Mouse (Mus musculus) embryonic facial prominence, embryonic 11.5 days (tissue): ENCODE data around the gene Rnf44. TPM values are rescaled to one million over a fixed set of nuclear protein-coding genes. Genes with fewer than 3 reads are reported as not detected.

Source experiments
- ATAC-seq: fragments of 200-750 bp; cut with Nextera tagmentation; replicated peaks from 2 replicates; pipeline ENCODE4 v1.8.0; 2017; ENCODE audit warnings: low read depth; ENCODE audit not compliant: insufficient number of reproducible peaks, low FRiP score, low TSS enrichment
- DNase-seq: peaks from one replicate; pipeline ENCODE4 v3.0.0-alpha.2; 2015; ENCODE audit warnings: low spot score
- H3K27ac ChIP-seq: fragments of 300-500 bp; sonication (generic); replicated peaks from 2 replicates; pipeline ENCODE4 v1.5.1; 2014; ENCODE audit warnings: mild to moderate bottlenecking, low read depth, low read length, control low read depth
- H3K27me3 ChIP-seq: fragments of 300-500 bp; sonication (generic); 2 replicates; pipeline ENCODE4 v1.6.1; 2014; ENCODE audit warnings: mild to moderate bottlenecking, low read length, moderate library complexity, mixed read lengths; ENCODE audit not compliant: control insufficient read depth, insufficient read depth
- H3K36me3 ChIP-seq: fragments of 300-500 bp; sonication (generic); replicated peaks from 2 replicates; pipeline ENCODE4 v1.6.1; 2014; ENCODE audit warnings: low read depth, mild to moderate bottlenecking, low read length, moderate library complexity, mixed read lengths; ENCODE audit not compliant: control insufficient read depth, insufficient read depth
- H3K4me1 ChIP-seq: fragments of 300-500 bp; sonication (generic); 2 replicates; pipeline ENCODE4 v1.6.1; 2014; ENCODE audit warnings: low read length, mixed read lengths; ENCODE audit not compliant: control insufficient read depth, insufficient read depth
- H3K4me2 ChIP-seq: fragments of 300-500 bp; sonication (generic); 2 replicates; pipeline ENCODE4 v1.6.1; 2014; ENCODE audit warnings: low read depth, mild to moderate bottlenecking, control low read depth, low read length, moderate library complexity
- H3K4me3 ChIP-seq: fragments of 300-500 bp; sonication (generic); 2 replicates; pipeline ENCODE4 v1.5.1; 2014; ENCODE audit warnings: low read depth, low read length, control low read depth
- H3K9ac ChIP-seq: fragments of 300-500 bp; sonication (generic); replicated peaks from 2 replicates; pipeline ENCODE4 v1.6.1; 2014; ENCODE audit warnings: mild to moderate bottlenecking, control low read depth, low read length
- H3K9me3 ChIP-seq: fragments of 300-500 bp; sonication (generic); replicated peaks from 2 replicates; pipeline ENCODE4 v1.6.1; 2016; ENCODE audit warnings: mild to moderate bottlenecking, low read length, inconsistent platforms, mixed read lengths; ENCODE audit not compliant: control insufficient read depth
- WGBS: fragments of 180-500 bp; shearing (Covaris S2); extraction: QIAGEN DNeasy Blood & Tissue Kit; methylation state at CpG from one replicate; pipeline ENCODE4 v1.1.7; 2014; 5-methylcytosine and 5-hydroxymethylcytosine counted together
- polyA plus RNA-seq: library from polyadenylated mRNA; unstranded; fragments of >200 nt; fragmentation: Nextera tagmentation; extraction: Ambion mirVana; gene quantifications from 2 replicates; pipeline ENCODE4 v1.2.1, GENCODE M21; 2014

The Rnf44 gene
- polyA plus RNA-seq, 1 experiment from 2014 or later, result 65.0 TPM

DNA sequence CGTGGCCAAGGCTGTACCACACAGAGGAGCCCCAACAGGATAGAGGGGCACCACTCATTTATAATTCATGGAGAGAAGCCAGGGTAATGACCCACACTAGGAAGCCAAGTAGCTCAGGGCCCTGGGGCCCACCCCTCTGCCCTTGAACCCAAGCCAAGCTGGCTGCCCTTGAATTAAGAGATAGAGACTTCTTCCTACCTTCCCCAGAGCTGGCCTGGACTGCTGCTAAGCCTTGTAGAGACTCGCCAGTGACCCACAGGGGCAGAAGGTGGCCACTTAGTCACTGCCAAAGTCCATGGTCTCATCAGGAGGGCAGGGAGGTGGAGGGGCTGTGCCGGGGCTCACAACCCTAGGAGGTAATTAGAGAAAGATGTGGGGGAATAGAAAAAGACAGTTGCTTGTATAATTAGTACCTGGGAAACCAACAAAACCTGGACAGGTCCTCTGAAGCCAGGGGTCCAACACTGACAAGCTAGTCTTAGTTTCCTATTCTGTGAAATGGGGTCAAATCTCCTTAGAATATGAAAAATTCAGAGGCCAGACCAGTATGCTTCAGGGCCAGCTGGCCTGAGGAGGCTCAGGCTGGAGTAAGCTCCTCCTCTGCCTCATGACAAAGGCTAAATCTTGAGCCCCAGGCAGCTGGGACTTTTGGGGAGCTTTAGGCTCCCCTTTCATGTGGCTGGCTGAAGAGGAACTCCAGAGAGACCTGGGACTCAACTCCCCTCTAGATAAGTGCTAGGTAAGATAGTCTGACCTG is 9.4 kb downstream of the Rnf44 start:
- Histone ChIP-seq H3K4me2 (no peak overlapping the region), H3K4me3 (no peak overlapping the region), H3K9ac (no peak overlapping the region), H3K4me1 (no peaks in the 10 kb centered on the region; the same call in none of the 2 replicates), H3K36me3 (peaks cover 25% of the 10 kb centered on the region), H3K9me3 (no peaks in the 10 kb centered on the region), H3K27ac (no peak overlapping the region), H3K27me3 (no peaks in the 10 kb centered on the region)
- 65% methylated on average over 3 of the region's 3 CpGs for WGBS
- DNase-seq (no peak), ATAC-seq (no peak)

DNA sequence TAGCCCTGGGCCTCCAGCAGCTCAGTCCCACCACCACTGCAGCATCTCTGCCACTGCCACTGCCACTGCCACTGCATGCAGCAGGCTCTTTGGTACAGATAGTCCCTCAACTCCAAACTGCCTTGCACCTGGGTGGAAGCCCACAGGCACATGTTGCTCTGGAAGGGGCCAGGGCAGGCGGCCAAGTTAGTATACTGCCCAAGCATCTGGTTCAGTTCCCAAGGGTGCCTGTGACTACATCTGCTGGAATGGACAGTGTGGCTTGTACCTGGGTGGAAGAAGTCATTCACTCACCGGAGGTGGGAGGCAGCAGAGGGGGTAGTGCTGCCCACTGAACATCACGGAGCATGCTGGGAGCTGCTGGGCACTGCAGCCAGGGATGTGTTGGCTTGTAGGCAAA is 10.4 kb downstream of the Rnf44 start:
- no peak for DNase-seq
- no peak overlapping the region for H3K9ac ChIP-seq
- no peaks in the 10 kb centered on the region; the same call in none of the 2 replicates for H3K4me1 ChIP-seq
- 93% methylated on average over 3 of the region's 3 CpGs for WGBS
- no peak for ATAC-seq
- no peak overlapping the region for H3K4me2 ChIP-seq
- no peaks in the 10 kb centered on the region for H3K27me3 ChIP-seq
- peaks cover 25% of the 10 kb centered on the region for H3K36me3 ChIP-seq
- H3K9me3 ChIP-seq, result no peaks in the 10 kb centered on the region
- no peak overlapping the region for H3K27ac ChIP-seq
- H3K4me3 ChIP-seq, result no peak overlapping the region

GRCm38 (mm10) chr13:54681291-54681690 is 12.4 kb downstream of the Rnf44 start:
- Histone ChIP-seq H3K4me3 (no peak overlapping the region), H3K9ac (no peak overlapping the region), H3K27me3 (no peaks in the 10 kb centered on the region), H3K27ac (no peak overlapping the region), H3K4me1 (no peaks in the 10 kb centered on the region; the same call in 1 of the 2 replicates), H3K9me3 (no peaks in the 10 kb centered on the region), H3K4me2 (no peak overlapping the region), H3K36me3 (peaks cover 25% of the 10 kb centered on the region)
- ATAC-seq (no peak), DNase-seq (no peak)
- 86% methylated on average over 8 of the region's 8 CpGs for WGBS

DNA sequence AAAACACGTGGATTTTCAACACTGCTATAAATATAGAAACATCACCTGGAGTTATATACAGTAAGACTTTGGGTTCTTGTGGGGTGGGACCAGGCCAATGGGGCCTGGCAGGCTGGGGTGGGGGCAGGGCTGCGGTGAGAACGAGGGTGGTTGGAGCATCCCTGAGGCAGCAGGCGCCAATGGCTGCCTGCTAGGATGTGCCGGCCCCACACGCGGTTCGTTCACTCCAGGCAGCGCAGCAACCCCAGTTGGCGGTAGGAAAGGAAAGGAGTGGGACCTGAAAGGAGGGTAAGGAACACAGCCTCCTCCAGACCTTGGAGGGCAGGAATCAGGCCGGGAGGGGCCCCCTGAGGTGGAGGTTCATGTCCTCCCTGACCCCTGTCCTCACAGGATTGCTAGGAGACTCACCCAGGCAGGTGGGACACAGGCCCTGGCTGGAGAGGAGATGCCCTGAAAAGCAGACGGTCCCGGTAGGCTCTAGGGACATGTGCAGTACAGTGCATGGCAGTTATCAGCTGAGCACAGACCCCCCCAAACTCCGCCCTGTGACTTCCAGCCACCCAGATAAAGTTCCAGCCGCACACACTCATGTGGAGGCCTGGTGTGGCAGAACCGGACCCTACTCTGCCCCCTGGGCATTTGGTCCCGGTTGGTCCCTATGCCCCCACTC is 13.4 kb downstream of the Rnf44 start:
- Histone ChIP-seq H3K4me2 (no peak overlapping the region), H3K36me3 (peaks cover 25% of the 10 kb centered on the region), H3K4me1 (no peaks in the 10 kb centered on the region; the same call in 1 of the 2 replicates), H3K27ac (no peak overlapping the region), H3K9me3 (no peaks in the 10 kb centered on the region), H3K9ac (no peak overlapping the region), H3K4me3 (no peak overlapping the region), H3K27me3 (no peaks in the 10 kb centered on the region)
- DNase-seq (no peak), ATAC-seq (no peak)
- WGBS, result 74% methylated on average over 17 of the region's 17 CpGs

DNA sequence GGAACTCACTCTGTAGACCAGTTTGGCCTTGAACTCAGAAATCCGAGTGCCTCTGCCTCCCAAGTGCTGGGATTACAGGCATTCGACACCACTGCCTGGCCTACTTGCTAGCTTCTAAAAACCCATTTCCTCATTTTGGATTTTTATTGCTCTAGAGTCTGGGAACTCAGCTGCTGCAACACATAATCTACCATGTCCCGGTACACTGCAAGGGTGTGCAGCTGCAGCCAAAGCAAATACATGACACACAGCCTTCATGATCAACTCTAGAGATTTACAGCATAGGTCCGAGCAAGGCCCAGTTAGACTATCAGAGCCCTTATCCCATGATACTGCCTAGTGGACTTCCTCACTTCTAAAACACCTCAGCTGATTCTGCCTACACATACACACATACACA is 15.4 kb downstream of the Rnf44 start:
- no peak overlapping the region for H3K4me3 ChIP-seq
- no peak overlapping the region for H3K27ac ChIP-seq
- no peaks in the 10 kb centered on the region for H3K27me3 ChIP-seq
- WGBS, result 81% methylated on average over 4 of the region's 4 CpGs
- ATAC-seq (no peak), DNase-seq (no peak)
- H3K4me2 ChIP-seq, result no peak overlapping the region
- H3K4me1 ChIP-seq, result no peaks in the 10 kb centered on the region; the same call in 1 of the 2 replicates
- H3K9me3 ChIP-seq, result no peaks in the 10 kb centered on the region
- H3K9ac ChIP-seq, result no peak overlapping the region
- H3K36me3 ChIP-seq, result peaks cover 22% of the 10 kb centered on the region

GRCm38 (mm10) chr13:54675895-54676590 is 17.7 kb downstream of the Rnf44 start:
- ATAC-seq (no peak), DNase-seq (peak; percentile 66)
- no peak overlapping the region for H3K4me2 ChIP-seq
- no peaks in the 10 kb centered on the region; the same call in 1 of the 2 replicates for H3K4me1 ChIP-seq
- WGBS, result 60% methylated on average over 11 of the region's 11 CpGs
- no peak overlapping the region for H3K9ac ChIP-seq
- no peak overlapping the region for H3K4me3 ChIP-seq
- no peak overlapping the region for H3K27ac ChIP-seq
- H3K27me3 ChIP-seq, result no peaks in the 10 kb centered on the region
- H3K9me3 ChIP-seq, result no peaks in the 10 kb centered on the region
- H3K36me3 ChIP-seq, result peaks cover 7% of the 10 kb centered on the region

DNA sequence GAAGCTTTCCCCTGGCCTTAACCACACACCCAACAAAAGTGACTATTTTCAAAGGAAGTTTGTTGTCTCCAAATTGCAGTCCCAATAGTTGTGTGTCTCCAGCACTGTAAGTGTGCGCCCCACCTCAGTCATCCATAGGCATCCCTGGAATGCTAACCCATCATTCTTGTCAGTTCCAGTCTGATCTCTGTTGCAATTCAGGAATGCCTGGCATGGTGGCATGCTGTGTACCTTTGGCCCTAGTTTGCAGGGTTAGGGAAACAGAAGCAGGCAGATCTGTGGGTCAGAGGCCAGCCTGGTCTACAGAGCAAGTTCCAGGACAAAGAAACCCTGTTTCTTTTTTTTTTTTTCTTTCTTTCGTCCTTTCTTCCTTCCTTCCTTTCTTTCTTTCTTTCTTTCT is 23.2 kb downstream of the Rnf44 start:
- no peak for DNase-seq
- no peak overlapping the region for H3K9ac ChIP-seq
- H3K36me3 ChIP-seq, result no peaks in the 10 kb centered on the region
- no peak overlapping the region for H3K4me3 ChIP-seq
- H3K4me2 ChIP-seq, result no peak overlapping the region
- H3K27ac ChIP-seq, result no peak overlapping the region
- ATAC-seq, result no peak
- H3K27me3 ChIP-seq, result no peaks in the 10 kb centered on the region
- WGBS, result 66% methylated on average over 2 of the region's 2 CpGs
- no peaks in the 10 kb centered on the region for H3K9me3 ChIP-seq
- no peaks in the 10 kb centered on the region for H3K4me1 ChIP-seq

DNA sequence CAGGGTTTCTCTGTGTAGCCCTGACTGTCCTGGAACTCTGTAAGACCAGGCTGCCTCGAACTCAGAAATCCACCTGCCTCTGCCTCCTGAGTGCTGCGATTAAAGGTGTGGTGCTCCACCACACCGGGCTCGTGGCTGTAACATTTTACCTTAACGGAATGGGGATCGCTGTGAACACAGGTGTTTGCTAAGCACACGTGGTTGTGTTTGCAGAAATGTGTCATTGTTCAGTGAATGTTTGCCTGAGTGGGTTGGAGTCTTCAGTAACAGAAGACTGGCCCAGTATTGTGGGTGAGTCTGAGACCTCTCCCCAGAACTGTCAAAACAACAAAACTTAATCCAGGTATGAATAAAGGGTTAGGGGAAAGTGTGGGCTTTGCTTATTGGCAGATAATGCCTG is 28.6 kb downstream of the Rnf44 start:
- peaks cover 8% of the 10 kb centered on the region for H3K36me3 ChIP-seq
- 95% methylated on average over 7 of the region's 7 CpGs for WGBS
- no peaks in the 10 kb centered on the region for H3K9me3 ChIP-seq
- ATAC-seq (no peak), DNase-seq (no peak)
- no peak overlapping the region for H3K27ac ChIP-seq
- H3K9ac ChIP-seq, result no peak overlapping the region
- H3K27me3 ChIP-seq, result no peaks in the 10 kb centered on the region
- no peak overlapping the region for H3K4me2 ChIP-seq
- H3K4me3 ChIP-seq, result no peak overlapping the region
- no peaks in the 10 kb centered on the region for H3K4me1 ChIP-seq
